In the genomic region with DNA sequence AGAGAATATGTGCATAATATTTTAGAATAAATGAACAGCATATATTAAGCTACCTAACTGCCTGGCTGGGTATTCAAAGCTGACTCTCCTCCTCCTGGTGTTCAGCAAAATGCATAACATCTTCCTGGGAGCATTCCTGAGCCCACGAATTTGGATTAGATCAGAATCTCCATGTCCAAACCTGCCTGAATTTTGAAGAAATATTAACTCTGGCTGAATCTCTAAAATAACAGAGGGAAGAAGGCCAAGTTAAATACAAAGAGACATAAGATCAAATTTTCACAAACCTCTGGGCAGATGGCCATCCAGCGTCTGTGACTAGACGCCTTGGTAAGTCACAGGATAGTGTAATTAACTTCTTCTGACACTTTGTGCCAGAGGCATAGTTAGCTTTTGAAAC, we compare ENCODE assay signal across 27 mouse cellular contexts.
DNase-seq lines count a peak whose midpoint lies in the region; ATAC-seq and TF ChIP-seq lines count a peak whose summit lies in the region.
"Had no signal": no experiment of that assay in that cellular context is flagged by ENCODE, and none has a peak within 500 bp of the region (broad histone marks: within the 10 kb centered on the region; RNA-seq: fewer than 3 reads in every experiment).

No protein-coding gene starts in this region.

- peak; percentile 76 for DNase-seq in embryonic facial prominence, embryonic 14.5 days (ENCODE audit: low spot score)
- DNase-seq in embryonic facial prominence, embryonic 10.5 days (ENCODE audit: low spot score): no peak
- DNase-seq in kidney, postnatal 10 days: peak; percentile 48
- no peak for DNase-seq in lung, embryonic 14.5 days
- DNase-seq in lung, adult 2 months: no peak
- DNase-seq in kidney, postnatal 4 days: peak; percentile 44 to 53
- DNase-seq in spleen, postnatal 36 days (ENCODE audit: low spot score in 2 of 2): no peak
- DNase-seq: adrenal gland, postnatal 14 days; cerebellum, adult 11 months; cerebellum, adult 9-10 months; cerebellum, postnatal 36 days; gastrocnemius, postnatal 14 days; thymus, postnatal 25 days had no signal

- H3K36me3 ChIP-seq in embryonic facial prominence, embryonic 14.5 days (ENCODE audit: control insufficient read depth, insufficient read depth, low read length): no peaks in the 10 kb centered on the region
- no peaks in the 10 kb centered on the region for H3K36me3 ChIP-seq in embryonic facial prominence, embryonic 10.5 days (replicated peaks)
- no peaks in the 10 kb centered on the region for H3K36me3 ChIP-seq in kidney, embryonic 15.5 days
- H3K36me3 ChIP-seq in lung, embryonic 14.5 days (ENCODE audit: insufficient read depth): no peaks in the 10 kb centered on the region
- H3K36me3 ChIP-seq: embryonic facial prominence, embryonic 12.5 days; forebrain, embryonic 12.5 days; heart, embryonic 10.5 days; heart, embryonic 15.5 days; hindbrain, embryonic 12.5 days; limb, embryonic 13.5 days; lung, embryonic 15.5 days; stomach, embryonic 15.5 days had no signal

- H3K27me3 ChIP-seq in embryonic facial prominence, embryonic 14.5 days (replicated peaks; ENCODE audit: control insufficient read depth, insufficient read depth, low read length): no peaks in the 10 kb centered on the region
- no peaks in the 10 kb centered on the region for H3K27me3 ChIP-seq in embryonic facial prominence, embryonic 10.5 days (replicated peaks; ENCODE audit: low read depth, poor library complexity, severe bottlenecking)
- H3K27me3 ChIP-seq in kidney, embryonic 15.5 days: no peaks in the 10 kb centered on the region
- no peaks in the 10 kb centered on the region for H3K27me3 ChIP-seq in lung, embryonic 14.5 days (ENCODE audit: insufficient read depth, low read length)
- H3K27me3 ChIP-seq: embryonic facial prominence, embryonic 12.5 days; forebrain, embryonic 12.5 days; heart, embryonic 15.5 days; hindbrain, embryonic 12.5 days; limb, embryonic 13.5 days; lung, embryonic 15.5 days; stomach, embryonic 15.5 days had no signal

- TF ChIP-seq POLR2A in lung, adult 2 months (IDR thresholded peaks at IDR 0.05; ENCODE audit: borderline replicate concordance, extremely low read depth, low read depth, low read length): no peak

- 26% methylated on average over 3 of the region's 3 CpGs for WGBS in embryonic facial prominence, embryonic 14.5 days
- 46% methylated on average over 3 of the region's 3 CpGs for WGBS in embryonic facial prominence, embryonic 10.5 days
- WGBS in kidney, embryonic 15.5 days: 41% methylated on average over 3 of the region's 3 CpGs
- WGBS in lung, embryonic 14.5 days: 54% methylated on average over 3 of the region's 3 CpGs
- WGBS in lung, adult 2 months: 62% methylated on average over 3 of the region's 3 CpGs

- no peak overlapping the region for H3K4me2 ChIP-seq in embryonic facial prominence, embryonic 14.5 days (ENCODE audit: low read depth, low read length)
- no peak overlapping the region for H3K4me2 ChIP-seq in kidney, embryonic 15.5 days
- H3K4me2 ChIP-seq in lung, embryonic 14.5 days: no peak overlapping the region
- H3K4me2 ChIP-seq: embryonic facial prominence, embryonic 12.5 days; forebrain, embryonic 12.5 days; heart, embryonic 15.5 days; hindbrain, embryonic 12.5 days; limb, embryonic 13.5 days; lung, embryonic 15.5 days; midbrain, embryonic 11.5 days; stomach, embryonic 15.5 days had no signal

- 0 out of 2 replicates have a peak, but pooled peaks have one; percentile 15 for TF ChIP-seq CTCF in lung, embryonic 14.5 days (IDR thresholded peaks at IDR 0.05; ENCODE audit: low read depth)
- TF ChIP-seq CTCF in lung, adult 2 months (IDR thresholded peaks at IDR 0.05; ENCODE audit: insufficient read depth, low read length): no peak

- H3K4me1 ChIP-seq in embryonic facial prominence, embryonic 14.5 days (ENCODE audit: control insufficient read depth, insufficient read depth, low read length): no peaks in the 10 kb centered on the region
- H3K4me1 ChIP-seq in embryonic facial prominence, embryonic 10.5 days: 0 out of 2 replicates have a peak, but pooled peaks cover 3% of the 10 kb centered on the region
- H3K4me1 ChIP-seq in kidney, embryonic 15.5 days: peaks cover 17% of the 10 kb centered on the region
- H3K4me1 ChIP-seq in lung, embryonic 14.5 days (ENCODE audit: insufficient read depth): no peaks in the 10 kb centered on the region
- peaks cover 2% of the 10 kb centered on the region; the same call in 1 of the 2 replicates for H3K4me1 ChIP-seq in lung, adult 2 months (ENCODE audit: control insufficient read depth, insufficient read depth, low read length)
- H3K4me1 ChIP-seq: embryonic facial prominence, embryonic 12.5 days; forebrain, embryonic 12.5 days; hindbrain, embryonic 12.5 days; limb, embryonic 13.5 days; lung, embryonic 15.5 days; stomach, embryonic 15.5 days had no signal

- H3K9ac ChIP-seq in embryonic facial prominence, embryonic 14.5 days (ENCODE audit: low read depth, low read length): no peak overlapping the region
- H3K9ac ChIP-seq in kidney, embryonic 15.5 days: no peak overlapping the region
- no peak overlapping the region for H3K9ac ChIP-seq in lung, embryonic 14.5 days
- H3K9ac ChIP-seq: embryonic facial prominence, embryonic 12.5 days; forebrain, embryonic 12.5 days; heart, embryonic 15.5 days; hindbrain, embryonic 12.5 days; limb, embryonic 13.5 days; liver, embryonic 14.5 days; lung, embryonic 15.5 days; stomach, embryonic 15.5 days had no signal

- no peaks in the 10 kb centered on the region for H3K9me3 ChIP-seq in embryonic facial prominence, embryonic 14.5 days (ENCODE audit: control insufficient read depth, low read length)
- H3K9me3 ChIP-seq in embryonic facial prominence, embryonic 10.5 days: no peaks in the 10 kb centered on the region
- H3K9me3 ChIP-seq in kidney, embryonic 15.5 days (replicated peaks): no peaks in the 10 kb centered on the region
- no peaks in the 10 kb centered on the region for H3K9me3 ChIP-seq in lung, embryonic 14.5 days (ENCODE audit: low read depth, low read length)
- H3K9me3 ChIP-seq: embryonic facial prominence, embryonic 12.5 days; forebrain, embryonic 12.5 days; heart, embryonic 10.5 days; heart, embryonic 15.5 days; hindbrain, embryonic 12.5 days; limb, embryonic 13.5 days; lung, embryonic 15.5 days; stomach, embryonic 15.5 days had no signal

- no peak overlapping the region for H3K4me3 ChIP-seq in embryonic facial prominence, embryonic 14.5 days (ENCODE audit: low read depth, low read length)
- no peak overlapping the region for H3K4me3 ChIP-seq in embryonic facial prominence, embryonic 10.5 days
- H3K4me3 ChIP-seq in kidney, embryonic 15.5 days (replicated peaks): no peak overlapping the region
- no peak overlapping the region for H3K4me3 ChIP-seq in lung, embryonic 14.5 days (ENCODE audit: low read depth, low read length)
- no peak overlapping the region for H3K4me3 ChIP-seq in lung, adult 2 months (replicated peaks; ENCODE audit: extremely low read depth, low read depth, low read length)
- H3K4me3 ChIP-seq: embryonic facial prominence, embryonic 12.5 days; forebrain, embryonic 12.5 days; heart, embryonic 10.5 days; heart, embryonic 15.5 days; hindbrain, embryonic 12.5 days; left cerebral cortex, adult 2 months; limb, embryonic 13.5 days; lung, embryonic 15.5 days; stomach, embryonic 15.5 days had no signal

- ATAC-seq in embryonic facial prominence, embryonic 14.5 days (ENCODE audit: low read depth): peak; percentile 54
- ATAC-seq in kidney, embryonic 15.5 days (replicated peaks; ENCODE audit: low FRiP score): no peak
- ATAC-seq in lung, embryonic 14.5 days (ENCODE audit: insufficient read depth): no peak
- ATAC-seq: intestine, embryonic 16.5 days; midbrain, embryonic 16.5 days had no signal

- no peak overlapping the region for H3K27ac ChIP-seq in embryonic facial prominence, embryonic 14.5 days (replicated peaks; ENCODE audit: low read depth, low read length)
- no peak overlapping the region for H3K27ac ChIP-seq in embryonic facial prominence, embryonic 10.5 days (replicated peaks)
- no peak overlapping the region for H3K27ac ChIP-seq in kidney, embryonic 15.5 days
- H3K27ac ChIP-seq in lung, embryonic 14.5 days (ENCODE audit: low read depth): no peak overlapping the region
- H3K27ac ChIP-seq: embryonic facial prominence, embryonic 12.5 days; forebrain, embryonic 12.5 days; heart, embryonic 10.5 days; heart, embryonic 15.5 days; hindbrain, embryonic 12.5 days; left cerebral cortex, adult 2 months; limb, embryonic 13.5 days; liver, embryonic 14.5 days; lung, embryonic 15.5 days; stomach, embryonic 15.5 days had no signal

Comparison
In these comparisons a context has a peak if more than half of its experiments do, and no peak if none do; other contexts are left out.
1. DNase-seq: peak in embryonic facial prominence, embryonic 14.5 days (single experiment), kidney, postnatal 10 days (single experiment) and kidney, postnatal 4 days (2 of 2); none in embryonic facial prominence, embryonic 10.5 days (single experiment), lung, embryonic 14.5 days (single experiment), lung, adult 2 months (single experiment) and spleen, postnatal 36 days (0 of 2).